Mouse (Mus musculus) kidney, adult 18-20 months (tissue): ENCODE results near the gene Ak2.

Source experiments
- DNase-seq: peaks from one replicate; pipeline ENCODE4 v3.0.0; 2021

Gene Ak2

DNA sequence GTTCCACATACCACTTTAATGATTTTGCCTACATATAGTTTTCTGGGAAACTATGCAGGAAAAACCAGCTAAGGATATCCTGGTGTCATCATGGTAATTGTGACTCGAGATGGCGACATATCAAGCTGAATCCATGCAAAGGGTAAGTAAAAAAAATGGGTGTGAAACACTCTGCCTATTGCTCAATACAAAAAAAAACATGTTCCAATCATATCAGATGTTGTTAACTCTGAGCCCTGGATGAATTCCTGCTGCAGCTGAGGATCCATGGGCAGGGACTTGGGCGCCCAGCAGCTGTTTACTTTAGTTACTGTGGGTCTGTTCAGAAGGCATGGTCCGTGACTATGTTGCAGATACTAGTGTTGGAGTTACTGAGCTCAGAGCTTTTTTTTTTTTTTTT is 15.2 kb upstream of the Ak2 start:
- DNase-seq = no peak

DNA sequence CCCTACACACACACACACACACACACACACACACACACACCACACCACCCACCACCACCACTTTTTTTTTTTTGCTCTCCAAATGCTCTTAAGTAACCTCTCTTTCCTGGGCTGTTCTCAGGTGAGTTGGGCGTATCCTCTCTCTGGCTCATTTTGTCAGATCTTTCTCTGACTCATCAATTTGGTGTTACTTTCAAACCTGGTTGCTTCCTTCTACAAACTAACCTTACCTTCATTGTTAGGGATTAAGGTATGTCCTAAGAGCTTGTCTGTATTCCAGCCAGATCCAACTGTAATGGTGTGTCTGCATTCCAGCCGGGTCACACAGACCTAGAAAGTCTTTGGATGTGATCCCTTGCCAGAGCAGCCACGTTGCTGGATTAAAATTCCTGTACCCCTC is 14.5 kb upstream of the Ak2 start:
- no peak for DNase-seq

DNA sequence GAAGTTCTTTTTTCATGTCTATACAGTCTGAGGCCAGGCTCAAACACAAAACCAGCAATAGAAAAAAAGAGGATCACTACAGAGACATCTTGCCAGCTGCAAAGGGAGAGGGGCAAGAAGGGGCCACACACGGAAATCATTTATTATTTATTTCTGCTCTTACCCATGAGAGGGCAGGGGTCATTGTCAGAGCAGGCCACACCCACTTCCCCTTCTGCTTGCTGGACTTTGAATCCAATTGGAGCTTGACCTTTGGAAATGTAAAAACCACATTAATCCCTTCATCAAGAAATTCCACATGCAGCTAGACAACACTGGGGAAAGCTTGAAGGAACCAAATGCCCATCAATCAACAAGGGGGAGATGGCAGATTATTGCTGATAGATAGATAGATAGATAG is 13.1 kb upstream of the Ak2 start:
- peak; percentile 58 for DNase-seq

DNA sequence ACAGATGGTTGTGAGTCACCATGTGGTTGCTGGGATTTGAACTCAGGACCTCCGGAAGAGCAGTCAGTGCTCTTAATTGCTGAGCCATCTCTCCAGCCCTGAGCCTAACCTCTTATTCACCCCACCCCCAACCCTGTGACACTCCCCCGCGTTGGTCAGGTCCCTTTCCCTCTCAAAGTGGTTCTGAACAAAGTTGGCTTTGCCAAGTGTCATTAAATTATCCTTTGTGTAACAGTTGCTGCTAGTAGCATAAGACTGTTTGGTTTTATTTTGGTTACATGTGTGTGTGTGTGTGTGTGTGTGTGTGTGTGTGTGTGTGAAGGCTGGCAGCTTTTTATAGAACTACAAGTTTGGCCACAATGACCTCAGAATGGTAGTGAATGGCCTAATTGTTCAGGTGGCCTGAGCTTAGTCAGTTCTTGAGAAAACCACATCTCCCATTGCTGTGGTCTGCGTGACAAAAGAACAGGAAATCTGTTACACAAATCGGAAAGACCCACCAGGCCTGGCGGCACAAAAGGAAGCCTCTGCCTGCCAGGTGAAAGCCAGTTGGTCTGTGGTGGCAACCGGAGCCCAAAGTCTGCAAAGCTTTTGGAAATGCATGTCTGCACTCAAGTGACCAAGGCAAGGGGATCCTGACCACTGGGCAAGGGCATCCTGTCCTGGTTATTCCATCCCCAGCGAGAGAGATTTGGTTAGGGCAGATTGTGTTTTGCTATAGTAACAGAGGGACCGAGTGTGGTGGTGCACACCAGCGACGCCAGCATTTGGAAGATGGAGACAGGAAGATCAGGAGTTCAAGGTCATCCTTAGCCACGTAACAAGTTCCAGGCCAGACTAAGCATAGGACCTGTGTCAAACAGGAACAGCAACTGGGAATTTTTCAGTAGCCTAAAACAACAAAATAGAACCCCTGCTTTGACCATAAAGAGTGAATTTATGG is 10.6 kb upstream of the Ak2 start:
- DNase-seq = no peak

- peak; percentile 7 for DNase-seq
Measured at GRCm38 (mm10) chr4:128981833-128982180, 10.0 kb upstream of the Ak2 start.

GRCm38 (mm10) chr4:128983151-128983550 is 8.6 kb upstream of the Ak2 start:
- DNase-seq = peak; percentile 47

DNA sequence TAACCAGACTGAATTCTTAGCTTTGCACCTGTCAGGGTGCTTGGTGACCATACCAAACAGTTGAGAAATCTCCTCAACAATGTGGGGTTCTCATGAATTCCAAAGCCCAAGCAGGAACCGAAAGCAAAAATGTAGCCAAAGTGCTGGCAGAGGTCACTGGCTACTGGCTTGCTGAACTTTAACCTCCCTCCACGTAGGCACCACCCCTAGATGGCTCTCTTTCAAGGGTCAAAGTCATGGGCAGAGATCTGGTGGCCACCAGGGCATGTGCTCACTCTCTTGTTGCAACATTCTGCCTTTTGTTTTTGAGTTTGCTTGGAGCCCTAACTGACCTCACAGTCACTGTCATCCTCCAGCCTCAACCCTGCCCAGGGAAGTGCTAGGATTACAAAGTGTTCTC is 8.1 kb upstream of the Ak2 start:
- DNase-seq = peak; percentile 75

- no peak for DNase-seq
Measured at GRCm38 (mm10) chr4:128984600-128984999, 7.2 kb upstream of the Ak2 start.

DNA sequence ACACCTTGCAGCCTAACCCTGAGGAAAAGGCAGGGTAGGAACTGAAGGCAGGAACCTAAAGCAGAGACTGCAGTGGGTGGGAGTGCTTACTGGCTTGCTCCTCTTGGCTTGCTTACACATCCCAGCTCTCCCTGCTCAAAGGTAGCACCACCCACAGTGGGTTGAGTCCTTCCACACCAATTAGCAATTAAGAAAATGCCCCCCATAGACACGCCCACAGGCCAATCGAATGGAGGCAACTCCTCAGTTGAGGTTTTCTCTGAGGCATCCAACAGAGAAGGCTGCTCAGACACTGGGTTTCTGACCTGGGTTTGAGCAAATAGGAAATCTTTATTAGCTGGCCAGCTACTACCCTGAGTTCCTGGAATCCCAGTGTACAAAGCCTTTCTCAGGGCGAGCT is 2.8 kb upstream of the Ak2 start:
- peak; percentile 36 for DNase-seq

DNA sequence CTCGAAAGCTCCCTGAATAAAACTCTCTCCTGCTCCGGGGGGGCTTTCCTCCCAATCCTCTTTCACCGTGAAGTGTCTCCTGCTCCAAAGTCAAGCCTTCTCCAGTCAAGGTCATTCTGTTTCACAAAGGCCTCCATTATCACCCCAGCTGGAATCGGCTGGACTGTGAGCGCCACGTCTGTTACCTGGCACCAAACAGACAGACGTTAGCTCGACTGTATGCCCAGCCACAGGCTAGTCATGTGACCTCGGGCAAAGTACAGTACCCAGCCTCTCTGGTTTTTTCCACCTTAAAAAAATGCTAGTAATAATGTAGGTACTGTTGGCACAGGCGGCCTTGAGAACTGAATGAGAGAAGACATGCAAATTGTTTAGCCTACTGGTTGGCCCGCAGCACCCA is 2.1 kb upstream of the Ak2 start:
- peak; percentile 77 for DNase-seq

- peak; percentile 2 for DNase-seq
Measured at GRCm38 (mm10) chr4:128992176-128992575, 418 bp downstream of the Ak2 start.

- DNase-seq = peak; percentile 97
Measured at GRCm38 (mm10) chr4:128993025-128993662, 1.4 kb downstream of the Ak2 start.

- peak; percentile 44 for DNase-seq
Measured at GRCm38 (mm10) chr4:128993675-128994074, 1.9 kb downstream of the Ak2 start.

DNA sequence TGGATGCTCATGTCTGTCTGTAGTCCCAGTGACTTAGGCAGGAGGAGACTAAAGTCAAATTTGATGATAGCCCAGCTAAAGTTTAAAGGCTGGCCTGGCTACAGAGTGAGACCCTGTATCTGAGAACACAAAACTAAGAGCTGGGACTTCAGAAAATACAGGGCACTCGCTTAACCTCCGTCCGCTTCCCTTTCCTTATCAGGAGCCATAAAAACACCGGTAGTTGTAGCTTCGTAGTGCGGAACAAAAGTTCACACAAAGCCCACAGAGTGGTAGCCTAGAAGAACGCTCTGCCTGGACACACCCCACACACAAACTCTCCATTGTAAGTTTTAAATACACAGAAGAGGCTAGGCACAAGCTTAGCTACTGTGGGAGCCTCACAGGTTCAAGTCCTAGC is 3.5 kb downstream of the Ak2 start:
- no peak for DNase-seq

DNA sequence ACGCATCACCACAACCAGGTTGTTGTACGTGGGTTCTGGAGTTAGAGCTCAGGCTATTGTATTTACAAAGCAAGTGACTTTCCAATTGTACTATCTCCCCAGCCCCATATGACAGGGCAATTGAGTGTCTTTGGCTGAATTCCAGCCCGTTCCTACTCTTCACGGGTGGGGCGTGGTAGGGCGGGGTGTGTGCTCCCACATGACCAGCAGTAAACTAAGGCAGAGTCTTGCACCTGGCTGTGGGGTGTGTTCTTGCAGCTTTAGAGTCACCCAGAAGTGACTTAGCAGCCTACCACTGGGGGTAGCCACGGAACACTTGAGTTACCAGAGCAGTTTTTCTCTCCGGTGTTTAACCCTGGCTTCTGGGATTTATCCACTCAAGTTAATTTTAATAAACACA is 5.5 kb downstream of the Ak2 start:
- DNase-seq = no peak

DNA sequence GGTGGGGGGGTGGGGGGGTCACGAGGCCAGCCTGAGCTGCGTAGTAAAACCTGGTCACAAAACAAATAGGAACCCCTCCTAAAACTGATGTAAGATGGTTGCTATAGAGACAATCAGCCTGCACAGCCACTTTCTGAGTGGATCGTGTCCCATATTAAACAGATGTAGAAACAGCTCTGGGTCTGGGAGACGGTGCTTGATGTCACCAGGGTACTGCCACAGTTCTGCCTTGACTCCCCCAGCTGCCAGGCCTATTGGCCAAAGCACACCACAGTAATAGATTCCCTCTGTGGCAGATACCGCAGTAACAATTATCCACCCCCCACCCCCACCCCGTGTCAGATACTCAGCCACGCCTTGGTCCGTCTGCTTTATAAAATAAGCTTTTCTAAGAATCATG is 6.6 kb downstream of the Ak2 start:
- no peak for DNase-seq

DNA sequence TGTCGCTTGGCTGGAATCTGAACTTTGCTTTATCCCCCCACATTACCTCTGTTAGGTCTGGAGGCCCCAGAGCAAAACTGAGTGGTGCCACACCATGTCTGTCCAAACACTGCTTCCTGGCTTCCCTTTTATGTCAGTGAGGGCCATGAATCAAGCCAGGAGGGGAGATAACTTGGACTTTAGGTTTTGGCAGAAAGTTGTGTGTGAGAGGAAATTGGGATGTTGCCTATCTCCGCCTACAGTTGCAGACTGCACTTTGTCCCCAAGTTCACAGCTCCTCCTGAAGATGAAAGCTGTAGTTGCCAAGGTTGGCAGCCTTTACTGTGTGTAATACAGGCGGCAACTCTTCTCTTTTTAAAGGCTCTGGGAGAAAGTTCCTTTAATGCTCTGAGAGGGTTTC is 9.0 kb downstream of the Ak2 start:
- peak; percentile 66 for DNase-seq

DNA sequence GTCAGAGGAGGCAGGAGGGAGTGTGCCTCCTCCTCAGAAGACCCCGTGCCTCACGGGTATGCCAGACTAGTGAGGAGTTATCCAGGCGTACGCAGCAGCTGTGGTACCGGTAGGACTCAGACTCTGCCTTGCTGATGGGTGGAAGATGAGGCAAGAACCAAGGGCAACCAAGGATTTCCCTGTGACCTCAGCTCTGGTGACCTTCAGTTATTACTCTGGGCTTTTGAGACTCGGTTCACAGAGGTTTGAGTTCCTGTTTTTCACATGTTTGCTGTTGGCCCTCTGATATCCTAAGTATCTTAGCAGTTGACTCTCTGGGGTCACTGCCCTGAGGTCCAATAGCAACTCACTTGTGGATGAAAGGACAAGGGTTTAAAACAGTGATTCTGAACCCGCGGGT is 12.0 kb downstream of the Ak2 start:
- peak; percentile 2 for DNase-seq

GRCm38 (mm10) chr4:129008006-129008519 is 16.3 kb downstream of the Ak2 start:
- no peak for DNase-seq

- DNase-seq = no peak
Measured at GRCm38 (mm10) chr4:129008672-129009071, 16.9 kb downstream of the Ak2 start.

DNA sequence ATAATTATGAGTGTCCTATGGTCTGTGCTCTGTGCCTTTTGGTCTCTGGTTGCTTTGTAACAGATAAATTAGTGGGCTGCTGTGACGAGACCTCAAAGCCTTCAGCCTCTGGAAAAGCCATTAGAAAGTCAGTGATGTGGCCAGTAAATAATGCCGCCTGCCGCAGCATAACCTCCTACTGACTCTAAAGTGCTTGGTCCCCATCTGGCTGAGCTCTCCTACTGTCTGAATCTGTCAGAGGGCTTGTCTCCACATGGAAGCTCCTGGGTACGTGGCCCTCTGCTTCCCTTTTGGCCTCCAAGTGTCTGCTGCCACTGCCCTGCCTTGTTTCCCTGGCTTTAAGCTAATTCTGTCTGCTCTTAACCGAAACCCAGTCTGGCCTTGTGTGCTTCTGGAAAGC is 17.8 kb downstream of the Ak2 start:
- no peak for DNase-seq

GRCm38 (mm10) chr4:129011604-129012121 is 19.9 kb downstream of the Ak2 start:
- DNase-seq = no peak

- DNase-seq = no peak
Measured at GRCm38 (mm10) chr4:129013151-129013864, 21.6 kb downstream of the Ak2 start.
